Mouse (Mus musculus) heart, embryonic 11.5 days (tissue): ENCODE results near the gene Rnf5. TPM values are rescaled to one million over a fixed set of nuclear protein-coding genes. Genes with fewer than 3 reads are reported as not detected.

ENCODE experiments used
- ATAC-seq: fragments of 200-750 bp; cut with Nextera tagmentation; replicated peaks from 2 replicates; pipeline ENCODE4 v1.8.0; 2017; ENCODE audit warnings: moderate library complexity; ENCODE audit not compliant: insufficient number of reproducible peaks, low FRiP score, low TSS enrichment
- H3K27ac ChIP-seq: fragments of 300-500 bp; sonication (generic); 2 replicates; pipeline ENCODE4 v1.5.1; 2014; ENCODE audit warnings: mild to moderate bottlenecking, low read depth, low read length
- H3K27me3 ChIP-seq: fragments of 300-500 bp; sonication (generic); 2 replicates; pipeline ENCODE4 v1.6.1; 2014; ENCODE audit warnings: mild to moderate bottlenecking, low read length, mixed read lengths; ENCODE audit not compliant: control insufficient read depth, insufficient read depth
- H3K36me3 ChIP-seq: fragments of 300-500 bp; sonication (generic); 2 replicates; pipeline ENCODE4 v1.6.1; 2014; ENCODE audit warnings: mild to moderate bottlenecking, low read length, moderate library complexity, mixed read lengths; ENCODE audit not compliant: control insufficient read depth, insufficient read depth
- H3K4me1 ChIP-seq: fragments of 300-500 bp; sonication (generic); 2 replicates; pipeline ENCODE4 v1.6.1; 2014; ENCODE audit warnings: low read length; ENCODE audit not compliant: control insufficient read depth, insufficient read depth
- H3K4me2 ChIP-seq: fragments of 300-500 bp; sonication (generic); 2 replicates; pipeline ENCODE4 v1.6.1; 2014; ENCODE audit warnings: mild to moderate bottlenecking, moderate library complexity
- H3K4me3 ChIP-seq: fragments of 300-500 bp; sonication (generic); 2 replicates; pipeline ENCODE4 v1.5.1; 2014; ENCODE audit warnings: low read depth, low read length
- H3K9ac ChIP-seq: fragments of 300-500 bp; sonication (generic); 2 replicates; pipeline ENCODE4 v1.6.1; 2014; ENCODE audit warnings: mild to moderate bottlenecking, low read depth, low read length, moderate library complexity
- H3K9me3 ChIP-seq: fragments of 300-500 bp; sonication (generic); replicated peaks from 2 replicates; pipeline ENCODE4 v1.6.1; 2016; ENCODE audit warnings: low read length; ENCODE audit not compliant: control insufficient read depth
- WGBS: fragments of 180-500 bp; shearing (Covaris S2); extraction: QIAGEN DNeasy Blood & Tissue Kit; methylation state at CpG from one replicate; pipeline ENCODE4 v1.1.7; 2014; ENCODE audit not compliant: insufficient replicate concordance; 5-methylcytosine and 5-hydroxymethylcytosine counted together
- polyA plus RNA-seq: library from polyadenylated mRNA; unstranded; fragments of >200 nt; fragmentation: Nextera tagmentation; extraction: Ambion mirVana; gene quantifications from 2 replicates; pipeline ENCODE4 v1.2.1, GENCODE M21; 2014

Rnf5 gene
- polyA plus RNA-seq, 1 experiment from 2014 or later: 94.7 TPM

DNA sequence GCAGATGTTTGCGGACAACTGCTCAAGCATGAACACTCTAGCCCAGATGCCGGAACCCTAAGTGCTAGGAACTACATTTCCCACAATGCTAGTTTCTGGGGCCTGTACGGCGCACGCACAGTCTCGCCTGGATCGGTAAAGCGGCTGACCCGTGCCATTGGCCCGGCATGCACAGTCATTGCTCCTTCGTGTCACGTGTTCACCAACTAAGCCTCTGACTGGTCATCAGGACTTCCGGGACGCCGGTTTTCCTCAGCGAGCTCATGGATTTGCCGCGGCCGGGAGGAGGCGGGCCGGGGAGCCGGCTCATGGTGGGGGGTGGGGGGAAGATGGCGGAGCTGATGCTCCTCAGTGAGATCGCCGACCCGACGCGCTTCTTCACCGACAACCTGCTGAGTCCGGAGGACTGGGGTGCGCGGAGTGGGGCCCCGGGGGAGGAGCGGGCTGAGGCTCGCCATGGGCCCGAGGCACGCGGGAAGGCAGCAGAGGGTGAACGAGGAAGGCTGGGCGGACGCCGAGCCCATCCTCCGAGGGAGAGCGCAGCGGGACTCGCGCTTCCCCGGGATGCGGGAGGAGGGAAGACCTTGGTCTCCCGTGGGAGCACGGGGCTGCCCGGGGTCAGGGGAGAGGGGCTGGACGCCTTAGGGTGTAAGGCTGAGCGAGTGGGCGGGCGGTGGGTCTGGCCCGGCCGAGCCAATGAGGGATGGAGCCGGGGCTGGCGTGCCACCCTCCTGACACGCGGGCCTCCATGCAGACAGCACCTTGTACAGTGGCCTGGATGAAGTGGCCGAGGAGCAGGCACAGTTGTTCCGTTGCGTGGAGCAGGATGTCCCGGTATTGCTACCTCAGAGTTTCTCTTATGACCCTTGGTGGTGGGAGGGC lies 43.7 kb upstream of the Rnf5 start, which contains the start of gene Atf6b:
Gene Atf6b, plus strand, starts transcription at position 241 of the 882 bp plus-strand sequence.
- peak within 1 kb of the TSS; percentile 22; the same call in 1 of the 2 replicates for H3K27ac ChIP-seq
- H3K4me1 ChIP-seq: peaks cover 15% of the 10 kb centered on the region
- ATAC-seq: peak; percentile 96
- H3K36me3 ChIP-seq: peaks cover 10% of the 10 kb centered on the region
- WGBS: 1% methylated on average over 66 of the region's 66 CpGs
- no peaks in the 10 kb centered on the region for H3K9me3 ChIP-seq
- H3K27me3 ChIP-seq: no peaks in the 10 kb centered on the region
- peak within 1 kb of the TSS; percentile 93 for H3K4me3 ChIP-seq
- peak within 1 kb of the TSS; percentile 84 for H3K9ac ChIP-seq
- peak within 1 kb of the TSS; percentile 88 for H3K4me2 ChIP-seq

GRCm38 (mm10) chr17:34645831-34646511 lies 42.5 kb upstream of the Rnf5 start:
- no peaks in the 10 kb centered on the region for H3K9me3 ChIP-seq
- peak overlapping the region; percentile 71 for H3K4me2 ChIP-seq
- H3K27me3 ChIP-seq: no peaks in the 10 kb centered on the region
- WGBS: 83% methylated on average over 30 of the region's 30 CpGs
- no peak overlapping the region for H3K4me3 ChIP-seq
- H3K36me3 ChIP-seq: peaks cover 5% of the 10 kb centered on the region
- peaks cover 15% of the 10 kb centered on the region for H3K4me1 ChIP-seq
- ATAC-seq: no peak
- no peak overlapping the region for H3K9ac ChIP-seq
- H3K27ac ChIP-seq: no peak overlapping the region

GRCm38 (mm10) chr17:34645256-34645829 lies 41.9 kb upstream of the Rnf5 start:
- ATAC-seq: no peak
- H3K9me3 ChIP-seq: no peaks in the 10 kb centered on the region
- no peaks in the 10 kb centered on the region for H3K27me3 ChIP-seq
- peak overlapping the region; percentile 76; the same call in 1 of the 2 replicates for H3K9ac ChIP-seq
- peaks cover 15% of the 10 kb centered on the region for H3K4me1 ChIP-seq
- peak overlapping the region; percentile 71 for H3K4me2 ChIP-seq
- H3K4me3 ChIP-seq: peak overlapping the region; percentile 55
- 0 out of 2 replicates have a peak overlapping the region, but pooled peaks have one; percentile 47 for H3K27ac ChIP-seq
- WGBS: 34% methylated on average over 10 of the region's 10 CpGs
- no peaks in the 10 kb centered on the region for H3K36me3 ChIP-seq

GRCm38 (mm10) chr17:34644608-34645007 lies 41.1 kb upstream of the Rnf5 start, which contains the start of gene Fkbpl:
Fkbpl (plus strand) TSS chr17:34644764.
- ATAC-seq: peak; percentile 70
- Histone ChIP-seq H3K36me3 (no peaks in the 10 kb centered on the region), H3K27me3 (no peaks in the 10 kb centered on the region), H3K4me3 (peak within 1 kb of the TSS; percentile 55), H3K9me3 (no peaks in the 10 kb centered on the region), H3K9ac (peak within 1 kb of the TSS; percentile 76), H3K27ac (peak within 1 kb of the TSS; percentile 47), H3K4me1 (peaks cover 15% of the 10 kb centered on the region), H3K4me2 (peak within 1 kb of the TSS; percentile 71)
- WGBS: 1% methylated on average over 16 of the region's 16 CpGs

GRCm38 (mm10) chr17:34643944-34644343 lies 40.5 kb upstream of the Rnf5 start:
- Histone ChIP-seq H3K27ac (no peak overlapping the region), H3K9ac (no peak overlapping the region), H3K27me3 (no peaks in the 10 kb centered on the region), H3K36me3 (no peaks in the 10 kb centered on the region), H3K4me2 (no peak overlapping the region), H3K9me3 (no peaks in the 10 kb centered on the region), H3K4me3 (no peak overlapping the region), H3K4me1 (peaks cover 15% of the 10 kb centered on the region)
- ATAC-seq: no peak
- 74% methylated on average over 10 of the region's 10 CpGs for WGBS

DNA sequence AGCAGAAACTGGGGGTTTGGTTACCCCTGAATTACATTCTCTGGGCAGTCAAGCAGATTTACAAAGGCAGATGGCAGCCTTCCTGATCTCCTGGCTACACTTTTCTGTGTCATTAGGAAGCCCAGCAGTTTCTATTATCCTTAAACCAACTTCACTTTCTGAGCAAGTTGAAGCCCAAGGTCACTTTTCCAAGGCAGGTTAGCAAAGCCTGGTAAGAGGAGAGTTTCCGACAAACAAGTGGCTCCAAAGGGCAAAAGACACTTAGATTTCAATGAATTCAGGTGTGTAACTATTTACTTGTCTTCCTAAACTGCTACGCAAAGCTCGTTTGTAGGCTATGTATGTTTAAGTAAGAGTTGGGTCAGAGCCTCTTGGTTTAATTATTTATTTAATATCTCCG lies 39.9 kb upstream of the Rnf5 start:
- Histone ChIP-seq H3K36me3 (no peaks in the 10 kb centered on the region), H3K27me3 (no peaks in the 10 kb centered on the region), H3K27ac (no peak overlapping the region), H3K4me1 (peaks cover 15% of the 10 kb centered on the region), H3K4me3 (no peak overlapping the region), H3K9ac (no peak overlapping the region), H3K4me2 (no peak overlapping the region), H3K9me3 (no peaks in the 10 kb centered on the region)
- ATAC-seq: no peak
- WGBS: 79% methylated on average over 4 of the region's 4 CpGs

DNA sequence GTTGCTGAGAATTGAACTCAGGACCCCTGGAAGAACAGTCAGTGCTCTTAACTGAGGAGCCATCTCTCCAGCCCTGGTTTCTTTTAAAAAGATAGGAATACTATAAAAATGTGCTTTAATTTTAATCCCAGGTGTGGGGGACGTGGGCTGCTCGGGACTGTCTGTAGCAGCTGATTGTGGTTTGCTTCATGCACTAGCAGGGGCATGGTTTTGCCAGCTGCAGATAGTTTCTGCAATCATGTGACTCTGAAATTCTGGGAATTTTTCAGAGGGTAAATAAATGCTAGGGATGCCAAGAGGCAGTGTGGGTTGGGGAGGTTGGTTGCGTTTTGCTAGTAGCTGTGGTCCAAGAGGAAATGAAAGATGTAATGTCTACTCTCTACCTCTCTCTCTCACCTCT lies 38.5 kb upstream of the Rnf5 start:
- no peak overlapping the region for H3K27ac ChIP-seq
- ATAC-seq: no peak

More for the DNA sequence above, 38.5 kb upstream of the Rnf5 start:
- Histone ChIP-seq H3K4me2 (no peak overlapping the region), H3K36me3 (no peaks in the 10 kb centered on the region), H3K9ac (no peak overlapping the region), H3K27me3 (no peaks in the 10 kb centered on the region), H3K4me3 (no peak overlapping the region), H3K9me3 (no peaks in the 10 kb centered on the region), H3K4me1 (peaks cover 7% of the 10 kb centered on the region; the same call in 1 of the 2 replicates)
- WGBS: 80% methylated on average over 3 of the region's 3 CpGs
